Mouse (Mus musculus) lung, postnatal 0 days (tissue): ENCODE results near the gene Lclat1.

Experiments
- CTCF ChIP-seq: IDR thresholded peaks from 2 replicates; pipeline ENCODE4 v1.5.1; 2016; ENCODE audit warnings: antibody characterized with exemption, mild to moderate bottlenecking
- EP300 ChIP-seq: IDR thresholded peaks from 2 replicates; pipeline ENCODE4 v1.6.1; 2016; ENCODE audit warnings: antibody characterized with exemption, mild to moderate bottlenecking, control low read depth

GRCm38 (mm10) chr17:73100396-73100795, 7.4 kb upstream of the Lclat1 start:
- TF ChIP-seq CTCF (no peak), EP300 (no peak)
